Mouse (Mus musculus): ENCODE results near the gene Usf1.

Usf1 gene

DNA sequence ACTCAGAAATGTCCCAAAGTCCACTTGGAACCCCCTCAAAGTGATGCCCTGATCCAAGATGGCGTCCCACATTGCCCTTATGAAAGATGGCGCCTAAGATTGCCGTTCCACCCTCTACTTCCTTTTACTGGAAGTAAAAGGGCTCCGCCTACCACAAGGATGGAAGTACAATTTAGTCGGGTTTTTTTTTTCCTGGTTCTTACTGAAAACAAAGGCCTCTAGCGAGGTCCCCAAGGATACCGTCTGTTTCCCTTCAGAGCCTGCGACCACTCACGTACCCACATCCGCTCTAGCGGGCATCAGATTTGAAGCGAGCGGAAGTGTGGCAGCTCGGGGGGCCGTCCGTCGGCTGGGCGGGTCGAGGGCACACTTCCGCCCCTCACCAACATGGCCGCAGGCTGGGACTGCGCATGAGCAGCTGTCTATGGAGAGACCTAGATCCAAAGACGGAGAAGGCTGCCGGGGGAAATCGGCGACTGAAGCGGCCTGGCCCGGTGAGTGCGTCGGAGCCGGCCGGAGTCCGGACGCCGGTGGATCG, at the start of gene Usf1:
Usf1 (plus strand) TSS at position 367 of the 538 bp plus-strand sequence.
- DNase-seq (ENCODE audit: low read depth in 2 of 2, low spot score in 2 of 2): peak; percentile 94 to 95

DNA sequence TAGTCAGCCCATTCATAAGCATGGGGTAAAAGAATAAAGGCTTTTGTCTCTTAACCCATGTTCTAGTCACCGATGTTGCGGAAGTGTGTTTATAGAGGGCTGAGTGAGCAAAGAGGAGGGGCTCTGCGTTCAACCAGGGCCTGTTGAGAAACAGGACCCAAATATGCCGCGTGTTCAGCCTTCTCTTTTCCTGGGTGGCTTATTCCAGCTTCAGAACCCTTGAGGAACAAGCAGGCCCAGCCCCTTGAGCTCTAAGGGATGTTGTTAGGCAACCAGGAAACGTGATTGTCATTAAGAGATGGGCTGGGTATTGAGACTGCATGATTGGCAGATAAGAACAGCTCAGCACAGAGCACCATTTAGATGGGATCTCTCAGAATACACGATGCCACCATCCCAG, 45.2 kb upstream of the Usf1 start:
- no peak for DNase-seq (ENCODE audit: low read depth in 2 of 2, low spot score in 2 of 2)

DNA sequence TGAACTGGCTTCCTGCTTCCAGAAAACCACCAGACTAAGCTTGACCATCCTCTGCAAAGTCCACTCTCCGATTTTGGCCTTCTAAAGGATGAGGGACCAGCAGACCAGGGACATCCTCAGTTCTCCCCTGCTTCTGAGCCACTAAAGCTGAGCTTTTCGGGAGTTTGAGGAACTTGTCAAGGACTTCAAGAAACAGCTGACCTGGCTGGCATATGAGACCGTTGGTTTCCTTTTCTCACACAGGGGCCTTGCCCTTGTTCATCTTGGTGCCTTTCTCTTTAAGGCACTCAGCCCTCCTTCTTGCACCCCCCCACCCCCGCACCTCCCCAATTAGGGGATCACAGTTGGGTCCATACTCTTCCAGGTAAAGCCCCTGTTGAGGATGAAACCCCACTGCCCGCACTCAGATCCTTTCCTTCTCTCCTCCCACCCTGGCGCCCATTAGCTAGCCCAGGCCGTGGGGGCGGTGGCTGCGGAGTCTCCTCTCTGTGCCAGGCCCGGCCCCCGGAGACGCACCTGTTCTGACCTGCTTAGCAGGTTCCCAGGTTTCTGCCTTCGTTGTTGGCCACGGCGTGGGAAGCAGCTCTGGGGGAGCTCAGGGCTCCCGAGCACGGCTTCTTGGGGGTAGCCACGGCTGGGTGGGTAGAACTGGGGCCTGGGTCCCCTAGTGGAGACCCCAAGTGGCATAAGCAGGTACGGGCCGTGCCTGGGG, 41.1 kb upstream of the Usf1 start, which contains the start of gene Nectin4:
Nectin4 (plus strand) TSS at position 255 of the 712 bp plus-strand sequence.
- no peak for DNase-seq (ENCODE audit: low read depth in 2 of 2, low spot score in 2 of 2)

DNA sequence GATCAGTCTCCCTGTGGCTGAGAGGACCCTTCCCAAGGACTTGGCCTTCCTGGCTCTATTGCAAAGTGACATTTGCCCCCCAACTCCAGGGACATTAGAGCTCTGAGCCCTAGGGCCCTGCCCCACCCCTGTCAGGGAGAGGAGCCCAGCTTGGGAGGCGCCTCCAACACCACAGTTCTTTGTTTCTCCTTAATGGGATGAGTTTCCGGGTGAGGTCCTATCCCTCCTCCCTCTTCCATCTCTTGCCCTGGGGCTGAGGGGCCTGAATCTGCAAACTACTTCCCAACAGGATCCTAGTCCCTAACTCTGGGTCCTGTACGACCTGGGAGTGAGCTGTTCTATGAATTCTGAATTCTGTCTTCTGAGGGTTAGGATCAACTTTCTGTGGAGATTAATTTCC, 38.2 kb upstream of the Usf1 start:
- no peak for DNase-seq (ENCODE audit: low read depth in 2 of 2, low spot score in 2 of 2)

DNA sequence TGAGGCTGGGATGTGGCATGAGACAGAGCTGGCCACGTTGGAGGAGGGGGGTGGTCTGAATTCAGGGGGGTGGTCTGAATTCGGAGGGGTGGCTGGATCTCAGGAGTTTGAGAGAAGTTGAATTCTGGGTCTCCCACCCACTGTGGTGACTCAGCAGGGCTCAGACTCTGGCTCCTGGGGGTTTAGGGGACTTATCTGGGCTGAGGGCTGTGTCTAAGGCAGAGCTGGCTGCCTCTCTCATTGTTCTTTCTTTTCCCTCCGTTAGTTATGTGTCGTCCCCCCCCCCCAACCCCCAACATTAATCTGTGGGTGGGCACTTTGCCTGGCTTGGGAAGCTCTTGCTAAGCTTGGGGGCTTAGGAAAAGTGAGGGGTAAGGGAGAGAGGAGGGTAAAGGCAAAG, 37.2 kb upstream of the Usf1 start:
- no peak for DNase-seq (ENCODE audit: low read depth in 2 of 2, low spot score in 2 of 2)

DNA sequence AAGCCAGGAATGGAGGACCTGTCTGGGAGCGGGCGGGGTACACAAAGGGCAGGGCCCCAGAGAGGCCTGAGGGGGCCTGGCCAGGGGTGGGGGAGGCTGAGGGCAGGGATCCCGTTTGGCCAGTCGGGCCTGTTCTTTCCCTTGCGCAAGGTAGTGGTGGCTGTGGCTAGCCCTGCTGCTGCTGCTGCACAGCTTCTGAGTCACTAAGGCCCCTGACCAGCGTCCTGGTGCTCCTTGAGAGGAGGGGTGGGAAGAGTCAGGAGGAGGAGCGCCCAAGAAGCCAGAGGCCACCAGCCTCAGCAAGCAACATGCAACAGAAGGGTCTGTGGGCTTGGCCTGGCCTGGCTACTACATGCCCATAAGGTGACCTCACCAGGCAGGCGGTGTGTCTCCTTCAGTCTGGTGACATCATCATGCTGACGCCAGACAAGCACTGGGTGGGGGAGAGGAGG, 35.4 kb upstream of the Usf1 start:
- no peak for DNase-seq (ENCODE audit: low read depth in 2 of 2, low spot score in 2 of 2)

DNA sequence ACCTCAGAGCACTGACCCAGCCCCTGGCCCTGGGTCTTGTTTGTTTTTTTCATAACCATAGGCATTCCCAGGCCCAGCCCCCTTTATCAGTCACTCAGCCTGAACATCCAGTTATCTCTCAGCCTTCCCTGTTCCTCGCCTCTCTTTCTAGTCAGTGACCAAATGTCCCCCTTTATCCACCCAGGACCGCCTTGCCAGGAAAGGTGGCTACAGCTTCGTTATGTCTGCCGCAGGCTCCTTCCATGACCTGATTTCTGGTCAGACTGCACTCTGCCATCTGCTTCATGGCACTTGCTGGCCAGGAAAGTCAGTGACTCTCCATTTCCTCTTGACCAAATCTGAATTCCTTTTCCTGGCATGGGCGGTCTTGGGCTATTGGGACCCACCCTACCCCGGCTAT, 32.8 kb upstream of the Usf1 start:
- DNase-seq (ENCODE audit: low read depth in 2 of 2, low spot score in 2 of 2): no peak

DNA sequence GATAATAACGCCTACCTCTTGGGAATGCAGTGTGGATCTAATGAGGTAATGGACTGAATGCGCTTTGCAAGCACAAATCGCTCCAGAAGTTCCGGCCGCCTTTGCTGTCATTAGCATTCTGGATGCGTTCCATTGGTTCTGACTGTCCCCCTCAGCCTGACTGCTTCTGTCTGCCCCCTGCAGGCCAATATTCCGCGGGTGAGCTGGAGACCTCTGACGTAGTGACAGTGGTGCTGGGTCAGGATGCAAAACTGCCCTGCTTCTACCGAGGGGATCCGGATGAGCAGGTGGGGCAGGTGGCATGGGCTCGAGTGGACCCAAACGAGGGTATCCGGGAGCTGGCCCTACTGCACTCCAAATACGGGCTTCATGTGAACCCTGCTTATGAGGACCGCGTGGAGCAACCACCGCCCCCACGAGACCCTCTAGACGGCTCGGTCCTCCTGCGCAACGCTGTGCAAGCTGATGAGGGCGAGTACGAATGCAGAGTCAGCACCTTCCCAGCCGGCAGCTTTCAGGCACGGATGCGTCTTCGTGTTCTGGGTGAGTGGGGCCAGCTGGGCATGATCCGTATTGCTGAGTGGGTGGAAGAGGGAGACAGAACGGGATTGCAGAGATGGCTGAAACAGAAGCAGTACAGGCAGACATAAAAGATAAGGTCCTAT, 31.0 kb upstream of the Usf1 start:
- peak; percentile 75 to 87 for DNase-seq (ENCODE audit: low read depth in 2 of 2, low spot score in 2 of 2)

DNA sequence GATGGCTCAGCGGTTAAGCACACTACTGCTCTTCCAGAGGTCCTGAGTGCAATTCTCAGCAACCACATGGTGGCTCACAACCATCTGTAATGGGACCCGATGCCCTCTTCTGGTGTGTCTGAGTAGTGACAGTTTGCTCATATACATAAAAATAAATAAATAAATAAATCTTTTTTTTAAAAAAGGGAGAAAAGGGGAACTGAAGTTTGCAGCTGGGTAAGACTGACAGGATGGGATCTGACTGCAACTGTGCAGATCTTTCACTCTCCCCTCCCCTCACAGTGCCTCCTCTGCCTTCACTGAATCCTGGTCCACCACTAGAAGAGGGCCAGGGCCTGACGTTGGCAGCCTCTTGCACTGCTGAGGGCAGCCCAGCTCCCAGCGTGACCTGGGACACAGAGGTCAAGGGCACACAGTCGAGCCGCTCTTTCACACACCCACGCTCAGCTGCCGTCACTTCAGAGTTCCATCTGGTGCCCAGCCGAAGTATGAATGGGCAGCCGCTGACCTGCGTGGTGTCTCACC, 29.0 kb upstream of the Usf1 start:
- DNase-seq (ENCODE audit: low read depth in 2 of 2, low spot score in 2 of 2): no peak

DNA sequence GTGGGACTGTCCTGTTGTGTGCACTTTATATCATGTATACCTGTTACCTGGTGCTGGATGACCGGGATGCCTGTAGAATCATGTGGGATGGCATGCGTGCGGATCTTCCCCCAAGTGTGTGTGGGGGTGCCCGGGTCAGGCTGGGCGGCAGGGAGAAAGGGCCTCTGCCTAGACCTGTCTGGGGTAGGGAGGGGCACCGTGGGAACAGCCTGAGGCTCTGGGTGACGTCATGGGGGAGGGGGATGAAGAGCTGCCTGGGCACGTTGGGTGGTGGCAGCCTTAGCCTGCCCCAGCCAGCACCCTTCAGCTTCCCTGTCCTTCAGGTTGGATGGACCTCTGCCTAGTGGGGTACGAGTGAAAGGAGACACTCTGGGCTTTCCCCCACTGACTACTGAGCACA, 26.8 kb upstream of the Usf1 start:
- DNase-seq (ENCODE audit: low read depth in 2 of 2, low spot score in 2 of 2): no peak

DNA sequence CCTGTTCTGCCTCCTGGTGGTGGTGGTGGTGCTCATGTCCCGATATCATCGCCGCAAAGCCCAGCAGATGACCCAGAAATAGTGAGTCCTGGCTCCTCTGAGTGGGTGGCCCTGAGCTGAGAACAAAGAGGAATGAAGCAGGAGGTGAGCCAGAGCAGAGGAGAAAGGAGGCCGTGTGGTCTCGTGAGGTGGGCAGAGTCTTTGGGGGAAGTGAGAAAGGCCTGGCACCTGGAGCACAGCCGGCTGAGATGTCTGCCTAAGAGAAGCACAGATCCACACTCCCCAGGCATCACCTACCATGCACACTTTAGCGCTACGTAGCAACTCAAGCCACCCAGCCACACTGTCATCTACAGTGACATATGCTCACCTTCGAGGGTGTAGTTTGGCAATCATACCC, 25.9 kb upstream of the Usf1 start:
- DNase-seq (ENCODE audit: low read depth in 2 of 2, low spot score in 2 of 2): no peak

DNA sequence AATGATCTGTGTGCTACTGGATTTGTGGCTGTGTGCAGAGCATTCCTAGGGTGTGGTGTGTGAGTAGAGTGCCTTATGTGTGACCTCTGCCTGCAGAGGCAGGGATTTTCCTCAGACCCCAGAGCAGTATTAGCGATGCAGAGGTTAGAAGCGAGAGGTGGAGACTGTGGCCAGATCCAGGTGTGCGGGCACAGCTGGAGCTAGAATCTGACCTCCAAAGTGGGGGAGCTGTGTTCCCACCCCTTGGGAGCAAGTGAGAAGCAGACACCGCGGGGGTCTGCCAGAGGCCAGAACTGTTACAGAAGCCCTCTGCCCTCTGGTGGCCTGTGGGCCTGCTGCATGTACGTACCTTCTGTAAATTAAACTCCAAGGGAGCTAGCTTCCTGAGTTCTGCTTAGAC, 24.0 kb upstream of the Usf1 start:
- DNase-seq (ENCODE audit: low read depth in 2 of 2, low spot score in 2 of 2): peak; percentile 31 to 39

DNA sequence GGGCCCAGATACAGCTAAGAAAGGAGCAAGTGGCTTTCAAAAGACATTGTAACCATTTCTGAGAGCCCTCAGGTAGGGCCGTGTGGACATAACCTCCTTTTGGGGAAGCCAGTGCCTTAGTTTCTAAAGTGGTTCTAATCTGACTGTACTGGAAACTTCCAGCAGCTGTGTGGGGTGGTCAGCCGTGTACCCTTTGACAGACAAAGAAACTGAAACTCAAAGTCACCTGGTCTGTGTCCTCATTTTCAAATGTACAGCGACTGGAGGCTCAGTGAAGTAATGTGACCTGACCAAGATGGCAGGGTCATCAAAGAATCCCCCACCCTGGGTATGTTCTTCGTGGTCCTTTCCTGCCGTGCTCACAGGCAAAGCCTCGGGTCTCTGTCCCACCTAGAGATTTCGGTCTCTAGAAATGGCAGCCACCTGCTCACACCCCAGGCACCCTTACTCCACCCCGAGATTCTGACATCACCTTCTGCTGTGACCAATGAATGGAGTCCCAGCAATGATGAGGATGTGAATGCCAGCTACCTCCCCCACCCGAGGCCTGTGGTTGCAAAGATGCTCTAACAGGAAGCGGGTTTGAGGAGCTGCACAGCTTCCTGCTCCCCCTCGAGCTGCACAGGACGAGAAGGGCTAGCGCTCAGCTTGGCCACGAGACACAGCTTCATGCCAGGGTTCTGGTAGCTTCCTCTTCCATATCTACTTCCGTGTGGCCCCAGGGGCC, 22.6 kb upstream of the Usf1 start, which contains the start of gene Arhgap30:
Arhgap30 (plus strand) TSS at position 579 of the 727 bp plus-strand sequence.
- peak; percentile 93 to 95 for DNase-seq (ENCODE audit: low read depth in 2 of 2, low spot score in 2 of 2)

DNA sequence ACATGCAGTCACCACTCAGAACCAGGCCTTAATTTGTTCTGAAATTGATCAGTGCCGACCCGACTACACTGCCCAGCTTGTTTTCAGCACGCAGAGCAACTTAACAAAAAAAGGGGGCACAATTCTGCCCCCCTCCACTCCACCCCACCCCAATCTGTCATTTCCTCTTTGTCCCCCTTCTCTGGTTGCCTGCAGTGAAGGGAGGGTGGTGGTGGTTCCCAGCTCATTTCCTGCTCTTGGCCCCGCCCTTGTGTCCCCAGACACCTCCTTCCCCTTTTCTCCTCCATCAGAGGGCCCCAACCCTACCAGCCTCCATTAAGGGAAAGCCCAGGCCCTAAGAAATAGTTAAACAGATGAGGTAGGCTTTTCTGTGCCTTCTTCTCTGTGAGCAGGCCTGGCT, 21.0 kb upstream of the Usf1 start:
- DNase-seq (ENCODE audit: low read depth in 2 of 2, low spot score in 2 of 2): peak; percentile 66 to 79

DNA sequence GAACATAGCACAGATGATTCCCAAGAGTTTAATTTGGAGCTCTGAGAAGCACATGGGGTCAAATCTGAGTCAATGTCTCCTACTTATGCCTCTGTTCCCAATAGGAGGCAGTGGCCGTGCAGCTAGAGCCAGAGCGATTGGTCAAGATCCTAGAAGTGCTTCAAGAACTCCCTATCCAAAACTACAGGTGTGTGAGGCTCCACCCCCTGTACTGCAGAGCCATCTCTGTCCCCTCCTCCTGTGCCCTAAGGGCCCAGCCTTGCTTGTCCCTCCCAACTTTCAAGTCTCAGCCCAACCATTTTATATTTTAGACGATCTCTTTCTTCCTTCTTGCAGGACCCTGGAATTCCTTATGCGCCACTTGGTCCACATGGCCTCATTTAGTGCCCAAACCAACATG, 9.3 kb upstream of the Usf1 start:
- DNase-seq (ENCODE audit: low read depth in 2 of 2, low spot score in 2 of 2): no peak

DNA sequence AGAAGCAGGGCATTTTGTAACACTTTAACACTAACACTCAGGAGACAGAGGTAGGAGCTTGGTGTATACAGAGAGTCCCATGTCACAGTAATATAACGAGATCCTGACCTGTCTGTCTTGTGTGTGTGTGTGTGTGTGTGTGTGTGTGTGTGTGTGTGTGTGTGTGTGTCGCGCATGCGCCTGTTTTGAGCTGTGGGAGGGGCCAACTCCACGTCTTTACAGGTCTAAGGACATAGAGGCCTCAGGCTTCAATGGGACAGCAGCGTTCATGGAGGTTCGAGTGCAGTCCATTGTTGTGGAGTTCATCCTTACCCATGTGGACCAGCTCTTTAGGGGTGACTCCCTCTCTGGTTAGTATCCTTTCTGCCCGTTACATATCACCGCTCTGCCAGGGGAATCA, 8.1 kb upstream of the Usf1 start:
- DNase-seq (ENCODE audit: low read depth in 2 of 2, low spot score in 2 of 2): no peak

DNA sequence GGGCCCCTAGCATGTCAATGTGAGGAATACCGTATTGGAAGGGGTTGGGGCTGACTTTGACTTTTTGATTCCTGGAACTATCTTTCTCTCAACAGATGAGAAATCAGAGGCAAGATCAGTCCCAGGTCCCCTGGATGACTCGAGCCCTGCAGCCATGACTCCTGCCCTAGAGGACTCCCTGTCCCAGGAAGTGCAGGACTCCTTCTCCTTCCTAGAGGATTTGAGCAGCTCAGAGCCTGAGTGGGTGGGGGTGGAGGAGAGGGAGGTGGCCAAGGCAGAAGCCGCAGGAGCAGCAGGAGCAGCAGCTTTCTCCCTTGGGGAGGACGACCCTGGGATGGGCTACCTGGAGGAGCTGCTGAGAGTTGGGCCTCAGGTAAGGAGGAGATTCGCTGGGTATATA, 3.9 kb upstream of the Usf1 start:
- DNase-seq (ENCODE audit: low read depth in 2 of 2, low spot score in 2 of 2): no peak

DNA sequence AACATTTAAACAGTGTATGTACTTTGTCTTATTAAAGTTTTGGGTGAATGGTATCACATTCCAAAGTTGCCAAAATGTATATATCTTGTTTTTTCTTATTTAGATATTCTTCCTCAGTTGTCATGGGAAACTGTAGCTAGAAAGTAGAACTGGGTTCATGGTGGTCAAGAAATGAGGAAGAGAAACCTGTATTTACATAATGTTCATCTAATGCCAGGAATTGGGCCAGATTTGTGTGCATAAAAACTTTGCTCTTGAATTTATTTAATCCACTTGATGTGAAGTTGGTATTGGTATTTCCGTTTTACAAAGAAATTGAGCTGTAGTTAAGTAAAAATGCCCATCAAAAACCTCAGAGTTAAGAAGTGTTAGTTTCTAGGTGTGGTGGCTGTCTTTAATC, 882 bp upstream of the Usf1 start:
- DNase-seq (ENCODE audit: low read depth in 2 of 2, low spot score in 2 of 2): no peak

DNA sequence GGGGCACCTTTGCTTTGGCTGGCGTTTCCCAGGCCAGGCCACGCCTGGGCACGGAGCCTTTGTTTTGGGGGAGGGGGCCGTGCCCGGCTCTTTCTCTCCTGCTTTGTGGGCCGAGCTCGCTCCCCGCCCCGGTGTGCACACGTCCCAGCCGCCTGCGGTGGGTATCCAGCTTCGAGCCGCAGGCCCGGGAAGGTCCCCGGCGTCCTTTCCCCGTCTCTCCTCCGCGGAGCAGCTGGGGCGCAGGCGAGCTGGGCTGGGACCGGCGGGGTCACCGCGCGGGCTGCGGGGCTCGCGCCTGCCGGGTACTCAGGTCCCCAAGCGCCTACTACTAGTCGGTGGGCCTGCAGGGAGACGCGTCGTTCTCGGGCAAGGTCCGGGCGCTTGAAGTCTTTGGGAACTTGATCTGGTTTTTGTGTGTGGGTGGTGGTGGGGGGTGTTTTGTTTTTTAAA, 404 bp downstream of the Usf1 start:
- peak in 1 of 2 experiments; percentile 31 for DNase-seq (ENCODE audit: low read depth in 2 of 2, low spot score in 2 of 2)

DNA sequence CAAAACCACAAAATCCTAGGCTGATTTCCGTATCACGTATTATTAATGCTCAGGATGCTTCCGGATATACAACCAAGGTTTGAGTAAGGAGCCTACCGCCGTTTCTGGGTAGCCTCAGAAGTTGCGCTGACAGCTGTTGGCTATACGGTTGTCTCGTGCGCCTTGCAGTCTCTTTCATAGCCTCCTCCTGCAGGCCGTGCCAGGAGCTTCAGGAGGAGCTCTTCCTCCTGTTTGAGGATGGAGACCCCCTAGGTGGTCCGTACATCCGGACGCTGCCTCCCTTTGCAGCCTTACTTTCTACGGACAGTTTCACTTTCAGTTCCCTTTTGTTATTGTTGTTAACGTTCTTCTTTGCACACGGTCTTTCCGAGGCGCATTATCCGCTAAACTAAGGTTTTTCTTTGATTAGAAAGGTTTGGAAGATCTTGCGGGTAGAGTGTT, 908 bp downstream of the Usf1 start:
- peak; percentile 23 to 50 for DNase-seq (ENCODE audit: low read depth in 2 of 2, low spot score in 2 of 2)

DNA sequence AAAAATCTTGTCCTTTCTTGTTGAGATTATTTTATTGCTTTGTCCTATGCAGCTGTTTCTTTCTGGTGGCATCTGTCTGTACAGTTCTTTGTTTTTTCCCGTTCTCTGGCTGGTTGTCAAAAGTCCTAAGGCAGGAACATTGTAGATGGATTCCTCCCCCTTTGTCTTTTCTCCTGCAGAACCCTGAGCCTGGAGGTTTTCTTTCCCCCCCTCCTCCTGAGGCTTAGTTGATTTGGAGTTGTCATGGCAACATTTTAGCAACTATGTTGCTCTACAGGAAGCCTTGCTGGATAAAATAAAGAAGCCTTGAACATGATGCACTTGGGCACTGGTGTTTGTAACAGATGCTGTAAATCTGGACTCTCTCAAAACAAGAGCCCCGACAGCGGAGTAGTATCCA, 1.3 kb downstream of the Usf1 start:
- DNase-seq (ENCODE audit: low read depth in 2 of 2, low spot score in 2 of 2): peak in 1 of 2 experiments; percentile 11

Measured in CD8-positive naive resting alpha-beta T cell, adult 2 months (primary cell).